In the genomic region with DNA sequence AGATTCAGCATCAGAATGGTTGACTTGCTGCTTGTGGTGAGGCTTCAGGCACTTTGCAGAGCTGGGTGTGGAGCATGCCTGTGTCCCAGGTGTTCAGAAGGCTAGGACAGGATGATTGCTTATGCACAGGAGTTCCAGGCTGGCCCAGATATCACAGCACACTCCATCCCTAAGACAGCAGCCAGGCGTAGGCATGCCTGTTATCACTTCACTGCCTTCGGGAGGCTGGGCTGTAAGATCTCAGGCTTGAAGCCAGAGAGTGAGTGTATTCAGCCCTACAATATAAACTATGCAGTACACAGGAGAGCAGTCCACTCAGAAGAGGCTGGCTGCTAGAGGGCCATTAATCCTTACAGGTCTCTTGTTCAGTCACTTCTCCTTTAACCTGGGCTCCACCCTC, we compare ENCODE assay signal across 22 mouse cellular contexts. TPM values are rescaled to one million over a fixed set of nuclear protein-coding genes. Genes with fewer than 3 reads are reported as not detected.
DNase-seq lines count a peak whose midpoint lies in the region; ATAC-seq and TF ChIP-seq lines count a peak whose summit lies in the region.
"Had no signal": no experiment of that assay in that cellular context is flagged by ENCODE, and none has a peak within 500 bp of the region (broad histone marks: within the 10 kb centered on the region; RNA-seq: fewer than 3 reads in every experiment).

No protein-coding gene starts in this region.

- DNase-seq in heart, adult 9 months (ENCODE audit: low spot score in 2 of 2), result no peak
- no peak for DNase-seq in lung, postnatal 0 days (ENCODE audit: low spot score)
- DNase-seq in lung, postnatal 25 days (ENCODE audit: low spot score), result no peak
- no peak for DNase-seq in liver, embryonic 13.5 days
- no peak for DNase-seq in adrenal gland, adult 18-20 months (ENCODE audit: low spot score in 2 of 2)
- no peak for DNase-seq in cerebellum, postnatal 36 days
- DNase-seq: adrenal gland, postnatal 36 days; cerebellum, adult 2 months; gastrocnemius, postnatal 14 days; kidney, adult 11 months; layer of hippocampus, postnatal 36 days; retina, postnatal 1 day; thymus, postnatal 25 days had no signal

- H3K4me1 ChIP-seq in heart, embryonic 15.5 days (replicated peaks), result peaks cover 22% of the 10 kb centered on the region
- H3K4me1 ChIP-seq in lung, postnatal 0 days (ENCODE audit: insufficient read depth, low read depth, low read length), result no peaks in the 10 kb centered on the region
- H3K4me1 ChIP-seq in liver, embryonic 13.5 days (replicated peaks), result peaks cover 34% of the 10 kb centered on the region
- H3K4me1 ChIP-seq: embryonic facial prominence, embryonic 10.5 days; forebrain, embryonic 13.5 days; hindbrain, embryonic 10.5 days; limb, embryonic 13.5 days; midbrain, embryonic 12.5 days had no signal

- peaks cover 93% of the 10 kb centered on the region for H3K36me3 ChIP-seq in heart, embryonic 15.5 days
- peaks cover 42% of the 10 kb centered on the region for H3K36me3 ChIP-seq in lung, postnatal 0 days (ENCODE audit: insufficient read depth, low read length)
- H3K36me3 ChIP-seq in liver, embryonic 13.5 days, result peaks cover 99% of the 10 kb centered on the region

- no peak overlapping the region for H3K4me2 ChIP-seq in heart, embryonic 15.5 days
- H3K4me2 ChIP-seq in lung, postnatal 0 days (replicated peaks; ENCODE audit: low read depth, low read length), result no peak overlapping the region
- no peak overlapping the region for H3K4me2 ChIP-seq in liver, embryonic 13.5 days
- H3K4me2 ChIP-seq: forebrain, embryonic 13.5 days; limb, embryonic 13.5 days; midbrain, embryonic 12.5 days had no signal

- no peak overlapping the region for H3K4me3 ChIP-seq in heart, embryonic 15.5 days
- H3K4me3 ChIP-seq in lung, postnatal 0 days (ENCODE audit: low read depth, low read length), result no peak overlapping the region
- no peak overlapping the region for H3K4me3 ChIP-seq in liver, embryonic 13.5 days (replicated peaks)
- H3K4me3 ChIP-seq: embryonic facial prominence, embryonic 10.5 days; forebrain, embryonic 13.5 days; hindbrain, embryonic 10.5 days; limb, embryonic 13.5 days; midbrain, embryonic 12.5 days had no signal

- H3K9me3 ChIP-seq in heart, embryonic 15.5 days (replicated peaks), result no peaks in the 10 kb centered on the region
- no peaks in the 10 kb centered on the region for H3K9me3 ChIP-seq in lung, postnatal 0 days (ENCODE audit: low read length)
- H3K9me3 ChIP-seq in liver, embryonic 13.5 days (replicated peaks), result no peaks in the 10 kb centered on the region
- H3K9me3 ChIP-seq: embryonic facial prominence, embryonic 10.5 days; forebrain, embryonic 13.5 days; hindbrain, embryonic 10.5 days; limb, embryonic 13.5 days; midbrain, embryonic 12.5 days had no signal

- peak; percentile 70 for ATAC-seq in heart, embryonic 15.5 days (replicated peaks; ENCODE audit: insufficient number of reproducible peaks, insufficient read depth, low FRiP score, low read depth)
- 0 out of 2 replicates have a peak, but pooled peaks have one; percentile 22 for ATAC-seq in lung, postnatal 0 days
- peak; percentile 77 for ATAC-seq in liver, embryonic 13.5 days (ENCODE audit: low read depth)
- ATAC-seq: forebrain, embryonic 13.5 days had no signal

- 25% methylated on average over 2 of the region's 2 CpGs for WGBS in heart, embryonic 15.5 days
- WGBS in lung, postnatal 0 days, result 43% methylated on average over 2 of the region's 2 CpGs
- 37% methylated on average over 2 of the region's 2 CpGs for WGBS in liver, embryonic 13.5 days (ENCODE audit: insufficient replicate concordance)

- no peaks in the 10 kb centered on the region for H3K27me3 ChIP-seq in heart, embryonic 15.5 days
- no peaks in the 10 kb centered on the region for H3K27me3 ChIP-seq in lung, postnatal 0 days (replicated peaks; ENCODE audit: insufficient read depth, low read length)
- H3K27me3 ChIP-seq in liver, embryonic 13.5 days, result no peaks in the 10 kb centered on the region
- H3K27me3 ChIP-seq: forebrain, embryonic 13.5 days; limb, embryonic 13.5 days; midbrain, embryonic 12.5 days had no signal

- no peak overlapping the region for H3K9ac ChIP-seq in heart, embryonic 15.5 days
- H3K9ac ChIP-seq in lung, postnatal 0 days (replicated peaks; ENCODE audit: low read depth), result no peak overlapping the region
- H3K9ac ChIP-seq in liver, embryonic 13.5 days, result no peak overlapping the region
- H3K9ac ChIP-seq: forebrain, embryonic 13.5 days; limb, embryonic 13.5 days; midbrain, embryonic 12.5 days had no signal

- TF ChIP-seq EP300 in lung, postnatal 0 days (IDR thresholded peaks at IDR 0.05), result no peak

- TF ChIP-seq CTCF in lung, postnatal 0 days (IDR thresholded peaks at IDR 0.05), result no peak

- H3K27ac ChIP-seq in heart, embryonic 15.5 days, result peak overlapping the region; percentile 80
- H3K27ac ChIP-seq in lung, postnatal 0 days (ENCODE audit: low read length), result no peak overlapping the region
- peak overlapping the region; percentile 44; the same call in 1 of the 2 replicates for H3K27ac ChIP-seq in liver, embryonic 13.5 days
- H3K27ac ChIP-seq: embryonic facial prominence, embryonic 10.5 days; forebrain, embryonic 13.5 days; hindbrain, embryonic 10.5 days; hindbrain, postnatal 0 days; kidney, postnatal 0 days; limb, embryonic 13.5 days; macrophage; midbrain, embryonic 12.5 days had no signal

RNA-seq across cellular contexts. Expression of a gene that starts 23.6 kb away (rescaled TPM):
- polyA plus RNA-seq in heart, embryonic 15.5 days (2015; fragmentation: Nextera tagmentation; extraction: Ambion mirVana), result 24.2 and 33.6 TPM in 2 replicates
- 54.1 and 61.1 TPM in 2 replicates for polyA plus RNA-seq in lung, postnatal 0 days (2015; fragmentation: Nextera tagmentation; extraction: Ambion mirVana)
- polyA plus RNA-seq in liver, embryonic 13.5 days (2015; fragmentation: Nextera tagmentation; extraction: Ambion mirVana), result 8.6 and 9.4 TPM in 2 replicates
- total RNA-seq in adrenal gland, adult 18-20 months (2021), result 10 to 100 TPM; 18.5 to 19.8 TPM

RNA-seq across cellular contexts. Expression of a gene that starts 24.8 kb away (rescaled TPM):
- polyA plus RNA-seq in heart, embryonic 15.5 days (2015; fragmentation: Nextera tagmentation; extraction: Ambion mirVana), result 16.4 and 24.0 TPM in 2 replicates
- polyA plus RNA-seq in lung, postnatal 0 days (2015; fragmentation: Nextera tagmentation; extraction: Ambion mirVana), result 10.4 and 11.9 TPM in 2 replicates
- polyA plus RNA-seq in liver, embryonic 13.5 days (2015; fragmentation: Nextera tagmentation; extraction: Ambion mirVana), result 17.4 and 18.9 TPM in 2 replicates
- total RNA-seq in adrenal gland, adult 18-20 months (2021), result 10 to 100 TPM; 10.9 to 13.6 TPM

RNA-seq across cellular contexts. Expression of a gene that starts 25.0 kb away (rescaled TPM):
- polyA plus RNA-seq in heart, embryonic 15.5 days (2015; fragmentation: Nextera tagmentation; extraction: Ambion mirVana), result 22.1 and 27.4 TPM in 2 replicates
- polyA plus RNA-seq in lung, postnatal 0 days (2015; fragmentation: Nextera tagmentation; extraction: Ambion mirVana), result 12.3 and 13.6 TPM in 2 replicates
- polyA plus RNA-seq in liver, embryonic 13.5 days (2015; fragmentation: Nextera tagmentation; extraction: Ambion mirVana), result 12.4 and 14.3 TPM in 2 replicates
- total RNA-seq in adrenal gland, adult 18-20 months (2021), result 10 to 100 TPM; 31.4 to 33.7 TPM

RNA-seq across cellular contexts. Expression of a gene that starts 43.2 kb away (rescaled TPM):
- 25.2 and 33.6 TPM in 2 replicates for polyA plus RNA-seq in heart, embryonic 15.5 days (2015; fragmentation: Nextera tagmentation; extraction: Ambion mirVana)
- 29.9 and 32.5 TPM in 2 replicates for polyA plus RNA-seq in lung, postnatal 0 days (2015; fragmentation: Nextera tagmentation; extraction: Ambion mirVana)
- polyA plus RNA-seq in liver, embryonic 13.5 days (2015; fragmentation: Nextera tagmentation; extraction: Ambion mirVana), result 32.4 and 34.1 TPM in 2 replicates
- total RNA-seq in adrenal gland, adult 18-20 months (2021), result 10 to 100 TPM; 63.9 to 70.5 TPM

RNA-seq across cellular contexts. Expression of a gene that starts 43.3 kb away (rescaled TPM):
- polyA plus RNA-seq in heart, embryonic 15.5 days (2015; fragmentation: Nextera tagmentation; extraction: Ambion mirVana), result 241 and 335 TPM in 2 replicates
- 266 and 297 TPM in 2 replicates for polyA plus RNA-seq in lung, postnatal 0 days (2015; fragmentation: Nextera tagmentation; extraction: Ambion mirVana)
- polyA plus RNA-seq in liver, embryonic 13.5 days (2015; fragmentation: Nextera tagmentation; extraction: Ambion mirVana), result 170 and 197 TPM in 2 replicates
- 100 to 1,000 TPM; 185 to 205 TPM for total RNA-seq in adrenal gland, adult 18-20 months (2021)

Comparison
In these comparisons a context has a peak if more than half of its experiments do, and no peak if none do; other contexts are left out.
1. ATAC-seq: peak in every context shown above with its lines; median percentile 77 in liver, embryonic 13.5 days; 70 in heart, embryonic 15.5 days; 22 in lung, postnatal 0 days.